Mouse (Mus musculus) liver, adult 2 months (tissue): ENCODE measurements at regions not wholly inside any gene's neighbourhood (a gene's known extent, or its start where the extent isn't known, plus 50 kb on each side); places are given as distances from the start of the nearest gene placed in this dataset.

ENCODE experiments used
- CTCF ChIP-seq: fragments of 200-500 bp; IDR thresholded peaks from 2 replicates; pipeline ENCODE4 v1.5.1; 2011; ENCODE audit warnings: low read depth, low read length, control low read depth
- POLR2A ChIP-seq: fragments of 200-500 bp; IDR thresholded peaks from 2 replicates; pipeline ENCODE4 v1.6.1; 2011; ENCODE audit warnings: low read length, control low read depth; ENCODE audit not compliant: insufficient read depth; ENCODE audit errors: extremely low read depth

DNA sequence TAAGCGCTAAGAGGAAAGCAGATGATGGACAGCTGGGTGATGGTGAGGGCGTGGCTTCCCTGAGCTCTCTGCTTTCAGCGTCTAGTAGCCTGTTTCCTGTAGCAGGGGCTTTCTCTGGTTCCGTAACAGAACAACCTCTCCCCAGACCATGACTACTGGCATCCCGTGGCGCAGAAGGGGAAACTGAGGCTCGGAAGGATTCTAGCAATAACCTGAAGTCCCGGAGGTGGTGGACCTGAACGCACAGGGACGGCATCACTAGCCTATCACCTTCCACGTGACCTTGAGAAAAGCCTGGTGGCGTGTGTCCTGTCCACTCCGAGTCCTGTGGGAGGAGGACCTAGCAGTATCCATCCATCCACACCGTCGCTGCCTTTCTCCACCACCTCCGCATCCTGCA lies 208.1 kb downstream of the Gm26897 start:
- TF ChIP-seq POLR2A: no peak
- TF ChIP-seq CTCF: no peak
